Mouse (Mus musculus) MEL (cell line): ENCODE results near the gene Nprl3. TPM values are rescaled to one million over a fixed set of nuclear protein-coding genes. Genes with fewer than 3 reads are reported as not detected.

ENCODE experiments used
- DNase-seq: peaks from one replicate; pipeline ENCODE4 v3.0.0; 2011; ENCODE audit warnings: low read depth, low spot score
- H3K27ac ChIP-seq: 2 replicates; pipeline ENCODE4 v1.5.1; 2012; ENCODE audit warnings: low read depth, mild to moderate bottlenecking, control low read depth, low read length, moderate library complexity; ENCODE audit not compliant: control insufficient read depth
- H3K27me3 ChIP-seq, 2 experiments: fragments of 150-350 bp in 1 of 2; sonication (generic) in 1 of 2; 2 replicates each; pipeline ENCODE4 v1.6.1; 2012; ENCODE audit warnings: low read length in 2 of 2, mild to moderate bottlenecking in 2 of 2, improper control_type of control experiment in 1 of 2, moderate library complexity in 1 of 2; ENCODE audit not compliant: insufficient read depth in 2 of 2, control insufficient read depth in 1 of 2
- H3K36me3 ChIP-seq, 2 experiments: 2 replicates each; pipeline ENCODE4 v1.6.1; 2012 to 2014; ENCODE audit warnings: low read length in 2 of 2, improper control_type of control experiment in 1 of 2, inconsistent platforms in 1 of 2, mild to moderate bottlenecking in 1 of 2; ENCODE audit not compliant: insufficient read depth in 2 of 2, control insufficient read depth in 1 of 2
- H3K4me1 ChIP-seq, 2 experiments: fragments of 150-350 bp in 1 of 2; sonication (generic) in 1 of 2; 2 replicates each; pipeline ENCODE4 v1.6.1; 2012; ENCODE audit warnings: low read length in 2 of 2, improper control_type of control experiment in 1 of 2, mild to moderate bottlenecking in 1 of 2; ENCODE audit not compliant: insufficient read depth in 2 of 2, control insufficient read depth in 1 of 2
- H3K4me3 ChIP-seq, 2 experiments: fragments of 150-350 bp in 1 of 2; sonication (generic) in 1 of 2; 2 replicates each; pipeline ENCODE4 v1.5.1; 2012; ENCODE audit warnings: low read depth in 2 of 2, low read length in 2 of 2, mild to moderate bottlenecking in 2 of 2, moderate library complexity in 2 of 2, control low read depth in 1 of 2, improper control_type of control experiment in 1 of 2; ENCODE audit not compliant: control insufficient read depth in 1 of 2, insufficient read depth in 1 of 2
- H3K79me2 ChIP-seq: 2 replicates; pipeline ENCODE4 v1.6.1; 2012; ENCODE audit warnings: mild to moderate bottlenecking, low read length, moderate library complexity; ENCODE audit not compliant: control insufficient read depth, poor library complexity, insufficient read depth
- H3K9ac ChIP-seq: 2 replicates; pipeline ENCODE4 v1.6.1; 2012; ENCODE audit warnings: low read depth, mild to moderate bottlenecking, control low read depth, low read length, moderate library complexity; ENCODE audit not compliant: control insufficient read depth, poor library complexity, severe bottlenecking
- H3K9me3 ChIP-seq: fragments of 150-350 bp; sonication (generic); replicated peaks from 2 replicates; pipeline ENCODE4 v1.6.1; 2012; ENCODE audit warnings: mild to moderate bottlenecking, low read length, improper control_type of control experiment, moderate library complexity; ENCODE audit not compliant: insufficient read depth
- BHLHE40 ChIP-seq: IDR thresholded peaks from 2 replicates; pipeline ENCODE4 v1.6.1; 2012; ENCODE audit warnings: low read depth, mild to moderate bottlenecking, inconsistent platforms, low read length, improper control_type of control experiment, borderline replicate concordance
- CHD1 ChIP-seq: IDR thresholded peaks from 2 replicates; pipeline ENCODE4 v1.6.1; 2012; ENCODE audit warnings: low read depth, mild to moderate bottlenecking, inconsistent platforms, low read length, improper control_type of control experiment
- ELF1 ChIP-seq: IDR thresholded peaks from 2 replicates; pipeline ENCODE4 v1.6.1; 2014; ENCODE audit warnings: low read depth, mild to moderate bottlenecking, inconsistent platforms, low read length, improper control_type of control experiment, moderate library complexity
- ETS1 ChIP-seq: IDR thresholded peaks from 2 replicates; pipeline ENCODE4 v1.6.1; 2012; ENCODE audit warnings: low read depth, mild to moderate bottlenecking, inconsistent platforms, low read length, improper control_type of control experiment, moderate library complexity
- GABPA ChIP-seq: IDR thresholded peaks from 2 replicates; pipeline ENCODE4 v1.6.1; 2012; ENCODE audit warnings: low read depth, mild to moderate bottlenecking, inconsistent platforms, low read length, improper control_type of control experiment, moderate library complexity
- JUND ChIP-seq: IDR thresholded peaks from 2 replicates; pipeline ENCODE4 v1.6.1; 2011; ENCODE audit warnings: low read depth, mild to moderate bottlenecking, improper control_type of control experiment, low read length
- MAZ ChIP-seq: IDR thresholded peaks from 2 replicates; pipeline ENCODE4 v1.6.1; 2012; ENCODE audit warnings: low read depth, mild to moderate bottlenecking, inconsistent platforms, low read length, improper control_type of control experiment
- MEF2A ChIP-seq: IDR thresholded peaks from 2 replicates; pipeline ENCODE4 v1.6.1; 2014; ENCODE audit warnings: low read depth, mild to moderate bottlenecking, inconsistent platforms, low read length, improper control_type of control experiment; ENCODE audit not compliant: poor library complexity, insufficient replicate concordance, severe bottlenecking; ENCODE audit errors: extremely low read depth
- MXI1 ChIP-seq: IDR thresholded peaks from 2 replicates; pipeline ENCODE4 v1.6.1; 2011; ENCODE audit warnings: mild to moderate bottlenecking, low read depth, low read length, improper control_type of control experiment
- NELFE ChIP-seq: IDR thresholded peaks from 2 replicates; pipeline ENCODE4 v1.6.1; 2011; ENCODE audit warnings: low read depth, low read length, improper control_type of control experiment
- NRF1 ChIP-seq: IDR thresholded peaks from 2 replicates; pipeline ENCODE4 v1.6.1; 2014; ENCODE audit warnings: low read depth, mild to moderate bottlenecking, inconsistent platforms, low read length, improper control_type of control experiment, moderate library complexity; ENCODE audit not compliant: poor library complexity, insufficient read depth, severe bottlenecking
- RCOR1 ChIP-seq: IDR thresholded peaks from 2 replicates; pipeline ENCODE4 v1.6.1; 2012; ENCODE audit warnings: low read depth, mild to moderate bottlenecking, inconsistent platforms, low read length, improper control_type of control experiment
- TBP ChIP-seq: IDR thresholded peaks from 2 replicates; pipeline ENCODE4 v1.8.0; 2011; ENCODE audit warnings: low read depth, low read length, improper control_type of control experiment
- TCF12 ChIP-seq: IDR thresholded peaks from 2 replicates; pipeline ENCODE4 v1.6.1; 2014; ENCODE audit warnings: low read depth, mild to moderate bottlenecking, inconsistent platforms, low read length, improper control_type of control experiment, moderate library complexity
- UBTF ChIP-seq: IDR thresholded peaks from 2 replicates; pipeline ENCODE4 v1.6.1; 2012; ENCODE audit warnings: low read depth, mild to moderate bottlenecking, inconsistent platforms, low read length, improper control_type of control experiment, moderate library complexity, borderline replicate concordance; ENCODE audit not compliant: insufficient read depth
- USF1 ChIP-seq: IDR thresholded peaks from 2 replicates; pipeline ENCODE4 v1.6.1; 2014; ENCODE audit warnings: low read depth, mild to moderate bottlenecking, inconsistent platforms, low read length, improper control_type of control experiment, moderate library complexity
- ZC3H11A ChIP-seq: IDR thresholded peaks from 2 replicates; pipeline ENCODE4 v1.6.1; 2012; ENCODE audit warnings: low read depth, mild to moderate bottlenecking, inconsistent platforms, low read length, improper control_type of control experiment
- ZKSCAN1 ChIP-seq: IDR thresholded peaks from 2 replicates; pipeline ENCODE4 v1.6.1; 2012; ENCODE audit warnings: low read depth, mild to moderate bottlenecking, inconsistent platforms, low read length, improper control_type of control experiment, moderate library complexity
- polyA plus RNA-seq, 2 experiments: library from polyadenylated mRNA; stranded (reverse) in 1 of 2; unstranded in 1 of 2; fragments of >175 nt in 1 of 2; fragments of >200 nt in 1 of 2; gene quantifications; 2 replicates each; pipeline versions ENCODE4 v1.2.1 to v1.2.4; 2012; ENCODE audit warnings: low replicate concordance in 2 of 2, low read depth in 1 of 2; ENCODE audit not compliant: insufficient read length in 2 of 2, insufficient read depth in 1 of 2, missing spikeins in 1 of 2
- total RNA-seq: library from RNA; depleted of rRNA; stranded (reverse); fragments of 300-350 nt; gene quantifications from 2 replicates; pipeline ENCODE4 v1.2.3, GENCODE M21; 2012

The Nprl3 gene
- total and polyA plus RNA-seq, 3 experiments = 14.1 to 18.4 TPM; not detected in 1

DNA sequence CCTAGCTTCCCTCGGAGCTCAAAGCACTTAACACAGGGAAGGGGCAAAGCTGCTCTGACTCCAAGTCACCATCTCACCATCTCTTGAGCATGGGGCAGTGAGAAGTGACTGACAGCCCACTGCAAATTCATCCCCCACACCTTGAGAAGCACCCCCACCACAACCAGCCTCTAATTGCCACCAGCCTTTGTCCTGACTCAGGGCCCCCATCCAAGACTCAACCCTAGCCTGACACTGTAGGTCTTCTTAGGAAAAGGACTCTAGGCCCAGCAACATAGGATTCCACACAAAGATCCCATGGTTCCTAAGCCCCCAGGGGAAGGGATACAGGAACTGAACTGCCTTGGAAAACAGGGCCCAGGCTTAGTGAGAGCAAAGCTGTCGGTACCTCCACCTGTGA is 31.4 kb downstream of the Nprl3 start:
- no peak overlapping the region for H3K9ac ChIP-seq
- H3K9me3 ChIP-seq = no peaks in the 10 kb centered on the region
- H3K36me3 ChIP-seq = peaks cover 0 to 5% of the 10 kb centered on the region in 2 experiments; a peak in 3 of 4 replicates
- H3K79me2 ChIP-seq = no peaks in the 10 kb centered on the region
- TF ChIP-seq ELF1 = no peak
- no peak for TF ChIP-seq MXI1
- TF ChIP-seq BHLHE40 = no peak
- TF ChIP-seq MAZ = no peak
- no peak for TF ChIP-seq NELFE
- no peak for TF ChIP-seq USF1
- no peak for TF ChIP-seq RCOR1
- TF ChIP-seq ETS1 = no peak
- TF ChIP-seq ZKSCAN1 = no peak
- no peak for TF ChIP-seq GABPA
- TF ChIP-seq ZC3H11A = no peak
- no peak for TF ChIP-seq MEF2A
- TF ChIP-seq CHD1 = no peak
- TF ChIP-seq TBP = no peak
- TF ChIP-seq TCF12 = no peak
- TF ChIP-seq UBTF = no peak
- no peak for TF ChIP-seq NRF1
- TF ChIP-seq, all 39 proteins: peak for 0
- H3K4me1 ChIP-seq = peaks cover 2 to 6% of the 10 kb centered on the region in 2 experiments; a peak in 3 of 4 replicates
- H3K27ac ChIP-seq = no peak overlapping the region
- no peak overlapping the region for H3K4me3 ChIP-seq
- H3K27me3 ChIP-seq = no peaks in the 10 kb centered on the region
- no peak for DNase-seq

DNA sequence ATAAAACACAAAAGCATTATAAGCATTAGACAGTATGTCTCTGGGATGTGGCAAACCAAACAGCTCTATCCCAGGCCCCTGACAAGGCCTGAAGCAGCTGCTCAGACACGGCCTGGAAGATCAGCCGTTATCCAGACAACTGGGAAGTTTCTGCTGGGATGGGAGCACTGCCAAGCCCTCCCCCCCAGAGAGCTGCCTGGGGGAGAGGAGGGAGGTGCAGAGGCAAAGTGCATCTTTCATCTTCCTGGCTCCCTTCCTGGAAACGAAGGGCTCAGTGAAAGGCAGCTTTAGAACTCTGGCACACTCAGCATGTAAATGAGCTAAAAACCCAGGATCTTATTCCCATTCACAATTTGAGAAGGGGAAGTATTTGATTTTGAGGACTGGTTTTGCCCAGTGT is 31.9 kb downstream of the Nprl3 start:
- TF ChIP-seq NRF1 (no peak), ETS1 (no peak), TCF12 (no peak), JUND (no peak)
- Histone ChIP-seq H3K27me3 (no peaks in the 10 kb centered on the region), H3K9ac (no peak overlapping the region), H3K36me3 (peaks cover 0 to 9% of the 10 kb centered on the region in 2 experiments; a peak in 3 of 4 replicates), H3K79me2 (no peaks in the 10 kb centered on the region), H3K9me3 (no peaks in the 10 kb centered on the region), H3K4me1 (peaks cover 6 to 10% of the 10 kb centered on the region in 2 experiments), H3K4me3 (no peak overlapping the region), H3K27ac (no peak overlapping the region)
- DNase-seq = no peak
